Mouse (Mus musculus): ENCODE results near the gene Spn. TPM values are rescaled to one million over a fixed set of nuclear protein-coding genes. Genes with fewer than 3 reads are reported as not detected.

The Spn gene
- polyA plus RNA-seq, 1 experiment from 2014 or later = not detected

DNA sequence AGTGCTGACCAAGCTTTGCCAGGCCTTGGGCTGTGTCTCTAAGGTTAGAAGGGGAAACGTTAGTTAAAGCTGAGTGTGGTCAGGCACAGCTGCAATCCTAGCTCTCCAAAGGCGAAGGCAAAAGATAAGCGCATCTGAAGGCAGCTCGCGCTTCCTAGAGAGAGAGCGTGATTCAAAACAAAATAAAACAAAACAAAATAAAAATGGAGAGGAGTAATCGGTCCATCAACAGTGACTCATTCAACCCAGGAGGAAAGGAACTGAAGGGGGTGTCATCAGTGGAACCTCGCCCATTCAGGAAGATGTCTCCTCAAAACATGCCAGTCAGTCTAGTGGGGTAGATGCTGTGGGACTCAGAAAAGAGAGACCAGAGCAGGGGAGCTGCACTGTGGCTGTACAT is 55.4 kb downstream of the Spn start:
- H3K4me2 ChIP-seq (ENCODE audit: low read length) = no peak overlapping the region
- no peaks in the 10 kb centered on the region for H3K9me3 ChIP-seq (replicated peaks; ENCODE audit: control insufficient read depth, low read length, poor library complexity, severe bottlenecking)
- H3K27ac ChIP-seq (ENCODE audit: low read length) = no peak overlapping the region
- H3K27me3 ChIP-seq (ENCODE audit: control insufficient read depth, insufficient read depth, low read depth, low read length) = no peaks in the 10 kb centered on the region
- ATAC-seq = no peak
- no peak overlapping the region for H3K4me3 ChIP-seq (ENCODE audit: low read depth, low read length)
- no peak overlapping the region for H3K9ac ChIP-seq (ENCODE audit: low read depth, low read length)
- no peaks in the 10 kb centered on the region for H3K36me3 ChIP-seq (ENCODE audit: control insufficient read depth, insufficient read depth, low read length)
- 84% methylated on average over 8 of the region's 8 CpGs for WGBS
- H3K4me1 ChIP-seq (ENCODE audit: control insufficient read depth, insufficient read depth, low read length) = no peaks in the 10 kb centered on the region

Other genes starting within 250 kb of the Spn start
- 33.2 and 34.0 TPM in 2 replicates for gene Tmem219, start 214.9 kb downstream of the Spn start, polyA plus RNA-seq (2015; fragmentation: Nextera tagmentation; extraction: Ambion mirVana)
- gene Kctd13, start 208.9 kb downstream of the Spn start, polyA plus RNA-seq (2015; fragmentation: Nextera tagmentation; extraction: Ambion mirVana) = 135 and 140 TPM in 2 replicates
- gene Asphd1, start 188.2 kb downstream of the Spn start, polyA plus RNA-seq (2015; fragmentation: Nextera tagmentation; extraction: Ambion mirVana) = 10.4 TPM in 2 replicates
- 44.6 and 50.2 TPM in 2 replicates for gene Sez6l2, start 187.3 kb downstream of the Spn start, polyA plus RNA-seq (2015; fragmentation: Nextera tagmentation; extraction: Ambion mirVana)
- 132 and 141 TPM in 2 replicates for gene Cdipt, start 161.9 kb downstream of the Spn start, polyA plus RNA-seq (2015; fragmentation: Nextera tagmentation; extraction: Ambion mirVana)
- 0.69 and 0.96 TPM in 2 replicates for gene Cdiptos, start 161.7 kb downstream of the Spn start, polyA plus RNA-seq (2015; fragmentation: Nextera tagmentation; extraction: Ambion mirVana)
- 2.9 and 3.2 TPM in 2 replicates for gene Mvp, start 123.2 kb downstream of the Spn start, polyA plus RNA-seq (2015; fragmentation: Nextera tagmentation; extraction: Ambion mirVana)
- gene Pagr1b, start 121.3 kb downstream of the Spn start, polyA plus RNA-seq (2015; fragmentation: Nextera tagmentation; extraction: Ambion mirVana) = 0.50 TPM in 1 of 2 replicates, not detected in the other
- gene Pagr1a, start 120.5 kb downstream of the Spn start, polyA plus RNA-seq (2015; fragmentation: Nextera tagmentation; extraction: Ambion mirVana) = 33.8 and 62.5 TPM in 2 replicates
- 30.9 and 61.5 TPM in 2 replicates for gene Gm42742, start 116.7 kb downstream of the Spn start, polyA plus RNA-seq (2015; fragmentation: Nextera tagmentation; extraction: Ambion mirVana)
- 40.9 and 63.3 TPM in 2 replicates for gene Prrt2, start 116.6 kb downstream of the Spn start, polyA plus RNA-seq (2015; fragmentation: Nextera tagmentation; extraction: Ambion mirVana)
- 46.7 and 51.5 TPM in 2 replicates for gene Maz, start 110.8 kb downstream of the Spn start, polyA plus RNA-seq (2015; fragmentation: Nextera tagmentation; extraction: Ambion mirVana)
- 16.6 and 17.6 TPM in 2 replicates for gene Kif22, start 95.4 kb downstream of the Spn start, polyA plus RNA-seq (2015; fragmentation: Nextera tagmentation; extraction: Ambion mirVana)
- not detected in 2 replicates for gene Zg16, start 50.5 kb downstream of the Spn start, polyA plus RNA-seq (2015; fragmentation: Nextera tagmentation; extraction: Ambion mirVana)
- gene AI467606, start 46.5 kb downstream of the Spn start, polyA plus RNA-seq (2015; fragmentation: Nextera tagmentation; extraction: Ambion mirVana) = 1.7 and 2.5 TPM in 2 replicates
- 0.68 and 0.77 TPM in 2 replicates for gene Qprt, start 15.6 kb downstream of the Spn start, polyA plus RNA-seq (2015; fragmentation: Nextera tagmentation; extraction: Ambion mirVana)
- gene Cd2bp2, start 58.2 kb upstream of the Spn start, polyA plus RNA-seq (2015; fragmentation: Nextera tagmentation; extraction: Ambion mirVana) = 76.1 and 85.7 TPM in 2 replicates
- gene Tbc1d10b, start 70.6 kb upstream of the Spn start, polyA plus RNA-seq (2015; fragmentation: Nextera tagmentation; extraction: Ambion mirVana) = 30.7 and 31.2 TPM in 2 replicates
- gene Mylpf, start 71.1 kb upstream of the Spn start, polyA plus RNA-seq (2015; fragmentation: Nextera tagmentation; extraction: Ambion mirVana) = 2.8 and 4.8 TPM in 2 replicates
- 48.7 and 54.9 TPM in 2 replicates for gene Zfp553, start 95.2 kb upstream of the Spn start, polyA plus RNA-seq (2015; fragmentation: Nextera tagmentation; extraction: Ambion mirVana)
- gene Sept1, start 95.3 kb upstream of the Spn start, polyA plus RNA-seq (2015; fragmentation: Nextera tagmentation; extraction: Ambion mirVana) = 14.3 and 15.5 TPM in 2 replicates
- gene Zfp771, start 106.5 kb upstream of the Spn start, polyA plus RNA-seq (2015; fragmentation: Nextera tagmentation; extraction: Ambion mirVana) = 64.5 and 70.4 TPM in 2 replicates
- gene Dctpp1, start 122.9 kb upstream of the Spn start, polyA plus RNA-seq (2015; fragmentation: Nextera tagmentation; extraction: Ambion mirVana) = 112 and 120 TPM in 2 replicates
- gene Sephs2, start 136.2 kb upstream of the Spn start, polyA plus RNA-seq (2015; fragmentation: Nextera tagmentation; extraction: Ambion mirVana) = 59.4 and 59.7 TPM in 2 replicates
- 0.25 and 0.31 TPM in 2 replicates for gene Itgal, start 158.4 kb upstream of the Spn start, polyA plus RNA-seq (2015; fragmentation: Nextera tagmentation; extraction: Ambion mirVana)
- gene Zfp768, start 207.8 kb upstream of the Spn start, polyA plus RNA-seq (2015; fragmentation: Nextera tagmentation; extraction: Ambion mirVana) = 16.3 and 17.7 TPM in 2 replicates
- gene Zfp747, start 238.2 kb upstream of the Spn start, polyA plus RNA-seq (2015; fragmentation: Nextera tagmentation; extraction: Ambion mirVana) = 10.1 and 10.5 TPM in 2 replicates
- gene 9130019O22Rik, start 249.3 kb upstream of the Spn start, polyA plus RNA-seq (2015; fragmentation: Nextera tagmentation; extraction: Ambion mirVana) = 4.6 and 5.4 TPM in 2 replicates